Mouse (Mus musculus): ENCODE data around the gene Arhgef39. TPM values are rescaled to one million over a fixed set of nuclear protein-coding genes. Genes with fewer than 3 reads are reported as not detected.

The Arhgef39 gene
- polyA plus RNA-seq, 1 experiment, result 5.7 TPM

GRCm38 (mm10) chr4:43511675-43512454 is 12.4 kb upstream of the Arhgef39 start:
- no peak overlapping the region for H3K4me2 ChIP-seq (ENCODE audit: low read depth)

GRCm38 (mm10) chr4:43509109-43509508 is 9.6 kb upstream of the Arhgef39 start:
- TF ChIP-seq CEBPB (IDR thresholded peaks at IDR 0.05; ENCODE audit: insufficient read depth, poor library complexity, severe bottlenecking) (no peak), TCF3 (IDR thresholded peaks at IDR 0.05; ENCODE audit: insufficient read length, low read depth) (no peak), SRF (IDR thresholded peaks at IDR 0.05; ENCODE audit: control insufficient read depth, insufficient read length, low read depth) (no peak), TCF12 (IDR thresholded peaks at IDR 0.05; ENCODE audit: insufficient read depth, poor library complexity, severe bottlenecking) (no peak), USF1 (IDR thresholded peaks at IDR 0.05; ENCODE audit: low read depth) (no peak), E2F4 (IDR thresholded peaks at IDR 0.05; ENCODE audit: insufficient read depth) (no peak), POLR2A (IDR thresholded peaks at IDR 0.05; ENCODE audit: insufficient read length, low read depth) (no peak), MAX (IDR thresholded peaks at IDR 0.05; ENCODE audit: low read depth) (no peak), POLR2AphosphoS2 (IDR thresholded peaks at IDR 0.05; ENCODE audit: insufficient read length, low read depth) (no peak), MYOG (IDR thresholded peaks at IDR 0.05; ENCODE audit: control insufficient read depth in 1 of 3, insufficient read depth in 1 of 3, insufficient read length in 2 of 3, low read depth in 2 of 3) (no peak), REST (IDR thresholded peaks at IDR 0.05; ENCODE audit: insufficient read depth, insufficient read length) (no peak), MYOD1 (IDR thresholded peaks at IDR 0.05; ENCODE audit: control insufficient read depth in 1 of 3, insufficient read length in 2 of 3, low read depth in 2 of 3) (no peak)
- no peaks in the 10 kb centered on the region for H3K79me2 ChIP-seq (ENCODE audit: control insufficient read depth, insufficient read depth)
- H3K4me3 ChIP-seq, result no peak overlapping the region
- peak overlapping the region; percentile 26 for H3K4me2 ChIP-seq (ENCODE audit: low read depth)
- no peak overlapping the region for H3ac ChIP-seq (ENCODE audit: control insufficient read depth, insufficient read length)
- H3K36me3 ChIP-seq (ENCODE audit: control insufficient read depth, insufficient read depth), result no peaks in the 10 kb centered on the region
- no peaks in the 10 kb centered on the region for H3K27me3 ChIP-seq (ENCODE audit: control insufficient read depth, insufficient read depth, insufficient read length)

More at GRCm38 (mm10) chr4:43511675-43512454, 12.4 kb upstream of the Arhgef39 start:
- TF ChIP-seq MAX (IDR thresholded peaks at IDR 0.05; ENCODE audit: low read depth) (no peak), POLR2AphosphoS2 (IDR thresholded peaks at IDR 0.05; ENCODE audit: insufficient read length, low read depth) (peak; percentile 94), POLR2A (IDR thresholded peaks at IDR 0.05; ENCODE audit: insufficient read length, low read depth) (peak; percentile 42), TCF12 (IDR thresholded peaks at IDR 0.05; ENCODE audit: insufficient read depth, poor library complexity, severe bottlenecking) (no peak), MYOG (IDR thresholded peaks at IDR 0.05; ENCODE audit: control insufficient read depth in 1 of 3, insufficient read depth in 1 of 3, insufficient read length in 2 of 3, low read depth in 2 of 3) (no peak)
- Histone ChIP-seq H3K4me3 (no peak overlapping the region), H3ac (ENCODE audit: control insufficient read depth, insufficient read length) (no peak overlapping the region), H3K36me3 (ENCODE audit: control insufficient read depth, insufficient read depth) (peaks cover 23% of the 10 kb centered on the region), H3K79me2 (ENCODE audit: control insufficient read depth, insufficient read depth) (no peaks in the 10 kb centered on the region), H3K27me3 (ENCODE audit: control insufficient read depth, insufficient read depth, insufficient read length) (no peaks in the 10 kb centered on the region)

- no peaks in the 10 kb centered on the region for H3K27me3 ChIP-seq (ENCODE audit: control insufficient read depth, insufficient read depth, insufficient read length)
- peak overlapping the region; percentile 8 for H3K4me3 ChIP-seq
- H3ac ChIP-seq (ENCODE audit: control insufficient read depth, insufficient read length), result no peak overlapping the region
- H3K4me2 ChIP-seq (ENCODE audit: low read depth), result peak overlapping the region; percentile 26
- H3K79me2 ChIP-seq (ENCODE audit: control insufficient read depth, insufficient read depth), result no peaks in the 10 kb centered on the region
- H3K36me3 ChIP-seq (ENCODE audit: control insufficient read depth, insufficient read depth), result no peaks in the 10 kb centered on the region
- TF ChIP-seq POLR2A (IDR thresholded peaks at IDR 0.05; ENCODE audit: insufficient read length, low read depth) (no peak), REST (IDR thresholded peaks at IDR 0.05; ENCODE audit: insufficient read depth, insufficient read length) (no peak), CEBPB (IDR thresholded peaks at IDR 0.05; ENCODE audit: insufficient read depth, poor library complexity, severe bottlenecking) (no peak), POLR2AphosphoS2 (IDR thresholded peaks at IDR 0.05; ENCODE audit: insufficient read length, low read depth) (peak; percentile 69), TCF12 (IDR thresholded peaks at IDR 0.05; ENCODE audit: insufficient read depth, poor library complexity, severe bottlenecking) (no peak)
Observed at GRCm38 (mm10) chr4:43508666-43508997, 9.1 kb upstream of the Arhgef39 start.

GRCm38 (mm10) chr4:43507938-43508665 is 8.6 kb upstream of the Arhgef39 start:
- no peaks in the 10 kb centered on the region for H3K27me3 ChIP-seq (ENCODE audit: control insufficient read depth, insufficient read depth, insufficient read length)
- TF ChIP-seq MYOD1 (IDR thresholded peaks at IDR 0.05; ENCODE audit: control insufficient read depth in 1 of 3, insufficient read length in 2 of 3, low read depth in 2 of 3), result no peak
- H3K4me2 ChIP-seq (ENCODE audit: low read depth), result peak overlapping the region; percentile 45
- H3ac ChIP-seq (ENCODE audit: control insufficient read depth, insufficient read length), result no peak overlapping the region
- no peaks in the 10 kb centered on the region for H3K79me2 ChIP-seq (ENCODE audit: control insufficient read depth, insufficient read depth)
- no peaks in the 10 kb centered on the region for H3K36me3 ChIP-seq (ENCODE audit: control insufficient read depth, insufficient read depth)
- H3K4me3 ChIP-seq, result peak overlapping the region; percentile 8

- Histone ChIP-seq H3K4me2 (ENCODE audit: low read depth) (peak within 1 kb of the TSS; percentile 45), H3K79me2 (ENCODE audit: control insufficient read depth, insufficient read depth) (no peaks in the 10 kb centered on the region), H3K27me3 (ENCODE audit: control insufficient read depth, insufficient read depth, insufficient read length) (no peaks in the 10 kb centered on the region), H3K36me3 (ENCODE audit: control insufficient read depth, insufficient read depth) (no peaks in the 10 kb centered on the region), H3ac (ENCODE audit: control insufficient read depth, insufficient read length) (no peak within 1 kb of the TSS), H3K4me3 (peak within 1 kb of the TSS; percentile 8)
- TF ChIP-seq POLR2A (IDR thresholded peaks at IDR 0.05; ENCODE audit: insufficient read length, low read depth) (peak; percentile 24), MYOG (IDR thresholded peaks at IDR 0.05; ENCODE audit: control insufficient read depth in 1 of 3, insufficient read depth in 1 of 3, insufficient read length in 2 of 3, low read depth in 2 of 3) (no peak)
Observed at GRCm38 (mm10) chr4:43506536-43507185, 7.2 kb upstream of the Arhgef39 start, which contains the start of gene Car9. Gene Car9 (plus strand): TSS chr4:43506966.

All from myocyte (in vitro differentiated cells).